Mouse (Mus musculus): ENCODE measurements around the gene Vmn1r227. TPM values are rescaled to one million over a fixed set of nuclear protein-coding genes. Genes with fewer than 3 reads are reported as not detected.

Vmn1r227 gene
- total RNA-seq (2022): not detected

DNA sequence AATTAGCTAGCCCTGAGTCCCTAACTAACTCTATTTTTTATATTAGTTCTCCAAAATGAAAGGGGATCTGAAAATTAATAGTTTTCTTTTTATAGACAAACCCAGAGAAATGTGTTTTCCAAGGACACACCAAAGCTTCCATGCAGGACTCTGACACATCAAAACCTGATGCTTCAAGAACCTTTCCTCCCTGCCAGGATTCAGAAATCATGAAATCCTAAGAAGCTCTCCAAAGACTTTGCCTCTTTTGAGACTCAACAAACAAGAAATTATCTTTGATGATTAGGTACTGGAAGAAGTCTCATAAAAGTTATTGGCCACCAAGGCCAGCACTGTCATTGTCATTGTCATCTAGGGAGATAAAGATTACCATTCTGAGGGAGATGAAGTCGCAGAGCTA lies at the start of gene Vmn1r227:
Vmn1r227 (plus strand) TSS at position 301 of the 400 bp plus-strand sequence.
- DNase-seq (ENCODE audit: low spot score in 2 of 2): no peak

DNA sequence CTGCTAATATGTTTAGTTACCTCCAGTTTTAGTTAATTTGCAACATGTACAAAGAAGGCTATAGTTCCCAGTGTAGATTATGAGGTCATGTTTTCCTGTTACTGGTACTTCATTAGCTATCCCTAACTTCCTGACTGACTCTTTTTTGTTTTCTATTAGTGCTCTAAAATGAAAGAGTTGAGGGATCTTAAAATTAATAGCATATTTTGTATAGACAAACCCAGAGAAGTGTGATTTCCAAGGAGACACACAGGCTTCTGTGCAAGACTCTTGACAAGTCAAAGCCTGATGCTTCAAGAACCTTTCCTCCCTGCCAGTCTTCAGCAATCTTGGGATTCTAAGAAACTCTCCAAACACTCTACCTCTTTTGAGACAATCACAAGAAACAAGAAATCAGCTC lies 47.1 kb upstream of the Vmn1r227 start, which contains the start of gene Vmn1r226:
Vmn1r226 (plus strand) TSS at position 301 of the 400 bp plus-strand sequence.
- DNase-seq (ENCODE audit: low spot score in 2 of 2): no peak

DNA sequence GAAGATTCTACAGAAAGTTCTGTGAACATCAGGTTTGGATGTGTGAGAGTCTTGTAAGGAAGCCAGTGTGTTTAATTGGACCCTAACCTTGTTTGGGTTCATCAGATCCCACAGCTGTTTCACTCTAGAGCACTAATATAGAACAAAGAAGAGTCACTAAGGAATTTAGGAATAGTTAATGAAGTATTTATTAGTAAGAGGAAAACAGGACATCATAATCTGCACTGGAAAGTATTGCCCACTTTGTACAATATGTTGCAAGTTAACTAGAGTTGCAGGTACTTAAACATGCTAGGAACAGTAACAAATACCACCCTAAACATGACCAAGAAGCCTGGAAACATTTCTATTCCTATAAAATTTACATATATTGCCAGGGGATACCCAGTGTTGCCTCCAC lies 56.4 kb downstream of the Vmn1r227 start, which contains the start of gene Vmn1r228:
Vmn1r228 (minus strand) TSS at position 101 of the 400 bp plus-strand sequence.
- no peak for DNase-seq (ENCODE audit: low spot score in 2 of 2)

Other genes with a start within 250 kb of the Vmn1r227 start
- gene Vmn2r108, start 248.5 kb upstream of the Vmn1r227 start, total RNA-seq (2022): under 1 TPM in 2 of 4 experiments, not detected in 2; 0.04 to 0.12 TPM
- not detected for gene Vmn1r225, start 231.7 kb upstream of the Vmn1r227 start, total RNA-seq (2022)
- not detected for gene Vmn2r109, start 165.1 kb upstream of the Vmn1r227 start, total RNA-seq (2022)
- gene Vmn2r110, start 133.4 kb upstream of the Vmn1r227 start, total RNA-seq (2022): not detected
- not detected for gene Fpr-rs3, start 105.0 kb upstream of the Vmn1r227 start, total RNA-seq (2022)
- not detected for gene Vmn1r226, start 47.0 kb upstream of the Vmn1r227 start, total RNA-seq (2022)
- under 1 TPM in 1 of 4 experiments, not detected in 3; 0.08 TPM for gene Vmn1r228, start 56.3 kb downstream of the Vmn1r227 start, total RNA-seq (2022)
- under 1 TPM; 0.02 to 0.09 (median 0.06) TPM for gene Vmn1r229, start 81.7 kb downstream of the Vmn1r227 start, total RNA-seq (2022)
- gene Vmn1r230, start 110.6 kb downstream of the Vmn1r227 start, total RNA-seq (2022): not detected
- not detected for gene Vmn1r231, start 175.2 kb downstream of the Vmn1r227 start, total RNA-seq (2022)
- gene Vmn1r232, start 189.9 kb downstream of the Vmn1r227 start, total RNA-seq (2022): not detected
- 100 to 1,000 TPM; 510 to 549 (median 533) TPM for gene Ppp2r1a, start 215.5 kb downstream of the Vmn1r227 start, total RNA-seq (2022)

Measured in layer of hippocampus, adult 8-10 months (tissue).